Mouse (Mus musculus): ENCODE data around the gene Stk4. TPM values are rescaled to one million over a fixed set of nuclear protein-coding genes. Genes with fewer than 3 reads are reported as not detected.

Gene Stk4
- polyA plus RNA-seq, 1 experiment, result 150 TPM

DNA sequence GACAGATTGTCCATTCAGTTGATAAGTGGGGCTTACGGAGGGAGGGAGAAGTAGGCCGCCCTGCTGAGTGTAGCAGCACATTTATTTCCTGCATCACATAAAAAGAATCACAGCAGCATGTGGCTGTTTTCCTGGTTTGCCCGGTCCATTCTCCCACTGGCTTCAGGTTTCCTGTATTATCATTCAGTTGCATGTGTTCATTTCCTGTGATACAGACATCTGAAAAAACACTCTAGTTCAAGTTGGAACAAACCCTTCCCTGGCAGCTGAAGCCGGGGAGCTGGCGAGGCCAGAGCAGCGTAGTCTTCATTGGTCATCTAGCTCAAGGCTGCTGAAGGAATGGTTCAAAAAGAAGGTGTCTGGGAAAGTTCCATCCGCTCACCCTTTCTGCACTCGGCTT is 41.4 kb downstream of the Stk4 start:
- Histone ChIP-seq H3K27ac (ENCODE audit: insufficient read depth, low read depth, low read length) (no peak overlapping the region), H3K4me1 (ENCODE audit: control insufficient read depth, insufficient read depth, low read length) (no peaks in the 10 kb centered on the region), H3K4me3 (ENCODE audit: insufficient read depth, low read depth, low read length) (no peak overlapping the region)
- WGBS, result 81% methylated on average over 8 of the region's 8 CpGs
- TF ChIP-seq CTCF (IDR thresholded peaks at IDR 0.05; ENCODE audit: insufficient read depth, low read depth, low read length) (no peak), POLR2A (IDR thresholded peaks at IDR 0.05; ENCODE audit: insufficient read depth, low read depth, low read length) (no peak)

DNA sequence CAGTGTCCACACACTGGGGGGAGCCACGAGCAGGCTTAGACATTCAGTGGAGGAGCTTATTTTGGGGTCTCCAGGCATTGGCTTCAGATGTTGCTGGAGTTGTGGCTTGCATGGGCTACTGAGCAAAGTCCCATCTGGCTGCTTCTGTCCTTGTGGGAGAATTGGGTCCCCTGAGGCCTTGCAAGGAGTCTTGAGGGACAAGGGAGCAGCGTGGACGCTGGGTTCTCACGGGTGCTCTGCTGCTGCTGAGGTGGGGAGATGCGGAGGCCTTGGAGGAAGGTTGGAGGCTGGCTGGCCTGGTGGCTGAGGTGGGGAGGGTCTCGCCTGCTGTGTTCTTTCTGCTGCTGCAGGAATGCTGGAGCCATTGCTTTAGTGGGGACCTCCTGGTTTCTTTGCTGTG is 43.9 kb downstream of the Stk4 start:
- 96% methylated on average over 6 of the region's 6 CpGs for WGBS
- TF ChIP-seq CTCF (IDR thresholded peaks at IDR 0.05; ENCODE audit: insufficient read depth, low read depth, low read length) (no peak), POLR2A (IDR thresholded peaks at IDR 0.05; ENCODE audit: insufficient read depth, low read depth, low read length) (no peak)
- Histone ChIP-seq H3K4me1 (ENCODE audit: control insufficient read depth, insufficient read depth, low read length) (no peaks in the 10 kb centered on the region), H3K27ac (ENCODE audit: insufficient read depth, low read depth, low read length) (no peak overlapping the region), H3K4me3 (ENCODE audit: insufficient read depth, low read depth, low read length) (no peak overlapping the region)

DNA sequence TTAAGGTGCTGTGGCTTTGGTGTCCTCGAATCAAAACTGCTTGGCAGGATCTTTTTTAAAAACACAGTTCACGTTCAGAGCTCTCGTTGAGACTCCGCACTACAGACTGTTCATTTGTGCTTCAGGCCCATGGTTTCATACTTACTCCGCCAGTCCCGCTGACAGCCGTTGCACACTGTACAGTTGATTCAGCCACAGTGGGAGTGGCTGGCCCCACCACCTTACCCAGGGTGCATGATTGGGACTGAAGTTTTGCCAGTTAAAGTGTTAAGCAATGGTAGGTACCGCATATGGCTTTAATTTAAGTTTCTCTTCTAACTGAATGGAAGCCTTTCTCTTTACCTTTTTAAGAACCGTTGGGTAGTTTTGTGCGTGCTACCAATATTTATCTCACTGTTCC is 45.4 kb downstream of the Stk4 start:
- H3K4me1 ChIP-seq (ENCODE audit: control insufficient read depth, insufficient read depth, low read length), result no peaks in the 10 kb centered on the region
- 72% methylated on average over 10 of the region's 10 CpGs for WGBS
- TF ChIP-seq POLR2A (IDR thresholded peaks at IDR 0.05; ENCODE audit: insufficient read depth, low read depth, low read length), result no peak
- no peak for TF ChIP-seq CTCF (IDR thresholded peaks at IDR 0.05; ENCODE audit: insufficient read depth, low read depth, low read length)

DNA sequence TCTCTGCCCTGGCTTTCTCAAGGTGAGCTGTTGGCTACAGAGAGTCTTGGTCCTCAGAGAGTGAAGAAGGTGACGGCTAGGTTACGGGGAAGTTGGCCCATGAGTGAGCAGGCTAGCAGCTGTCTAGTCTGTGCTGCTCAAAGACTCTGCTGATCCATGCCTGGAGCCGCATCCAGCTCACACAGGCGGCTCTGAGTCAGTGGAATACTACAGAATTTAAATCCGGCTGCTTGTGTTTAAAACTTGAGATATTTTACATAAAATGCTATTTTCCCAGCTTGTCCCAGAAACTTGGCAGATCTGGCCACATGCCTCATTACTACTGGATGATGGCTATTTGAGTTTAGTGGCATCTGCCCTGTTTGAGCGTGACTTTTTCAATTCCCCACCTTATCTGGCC is 49.4 kb downstream of the Stk4 start:
- TF ChIP-seq CTCF (IDR thresholded peaks at IDR 0.05; ENCODE audit: insufficient read depth, low read depth, low read length) (no peak), POLR2A (IDR thresholded peaks at IDR 0.05; ENCODE audit: insufficient read depth, low read depth, low read length) (no peak)
- 95% methylated on average over 6 of the region's 6 CpGs for WGBS
- Histone ChIP-seq H3K4me1 (ENCODE audit: control insufficient read depth, insufficient read depth, low read length) (no peaks in the 10 kb centered on the region), H3K27ac (ENCODE audit: insufficient read depth, low read depth, low read length) (no peak overlapping the region), H3K4me3 (ENCODE audit: insufficient read depth, low read depth, low read length) (no peak overlapping the region)

More for the DNA sequence above, 45.4 kb downstream of the Stk4 start:
- Histone ChIP-seq H3K4me3 (ENCODE audit: insufficient read depth, low read depth, low read length) (no peak overlapping the region), H3K27ac (ENCODE audit: insufficient read depth, low read depth, low read length) (no peak overlapping the region)

DNA sequence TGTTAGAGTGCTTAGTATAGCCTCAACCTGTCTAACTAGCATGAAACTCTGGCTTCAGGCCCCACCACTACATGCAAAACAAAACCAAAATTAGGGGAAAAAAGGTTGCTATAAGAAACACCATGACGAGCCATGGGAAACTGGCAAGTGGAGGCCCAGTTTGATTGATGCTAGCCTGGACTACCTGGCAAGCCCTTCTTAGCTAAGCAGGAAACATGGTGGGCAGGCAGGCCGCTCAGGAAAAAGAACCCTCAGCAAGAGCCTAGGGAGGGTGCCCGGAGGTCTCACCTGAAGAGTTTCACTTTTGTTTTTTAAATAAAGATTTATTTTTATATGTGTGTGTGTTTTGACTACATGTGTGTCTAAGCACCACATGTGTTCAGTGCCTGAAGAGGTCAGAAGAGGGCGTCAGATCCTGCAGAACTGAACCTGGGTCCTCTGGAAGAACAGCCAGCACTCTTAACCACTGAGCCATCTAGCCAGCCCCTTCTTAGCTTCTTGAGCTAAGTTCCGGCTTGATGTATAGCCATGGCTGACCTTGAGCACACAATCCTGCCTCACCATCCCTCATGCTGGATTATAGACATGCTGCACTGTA is 53.1 kb downstream of the Stk4 start:
- H3K4me3 ChIP-seq (ENCODE audit: insufficient read depth, low read depth, low read length), result no peak overlapping the region
- no peak overlapping the region for H3K27ac ChIP-seq (ENCODE audit: insufficient read depth, low read depth, low read length)
- TF ChIP-seq CTCF (IDR thresholded peaks at IDR 0.05; ENCODE audit: insufficient read depth, low read depth, low read length) (no peak), POLR2A (IDR thresholded peaks at IDR 0.05; ENCODE audit: insufficient read depth, low read depth, low read length) (no peak)
- H3K4me1 ChIP-seq (ENCODE audit: control insufficient read depth, insufficient read depth, low read length), result peaks cover 4% of the 10 kb centered on the region
- 83% methylated on average over 5 of the region's 5 CpGs for WGBS

DNA sequence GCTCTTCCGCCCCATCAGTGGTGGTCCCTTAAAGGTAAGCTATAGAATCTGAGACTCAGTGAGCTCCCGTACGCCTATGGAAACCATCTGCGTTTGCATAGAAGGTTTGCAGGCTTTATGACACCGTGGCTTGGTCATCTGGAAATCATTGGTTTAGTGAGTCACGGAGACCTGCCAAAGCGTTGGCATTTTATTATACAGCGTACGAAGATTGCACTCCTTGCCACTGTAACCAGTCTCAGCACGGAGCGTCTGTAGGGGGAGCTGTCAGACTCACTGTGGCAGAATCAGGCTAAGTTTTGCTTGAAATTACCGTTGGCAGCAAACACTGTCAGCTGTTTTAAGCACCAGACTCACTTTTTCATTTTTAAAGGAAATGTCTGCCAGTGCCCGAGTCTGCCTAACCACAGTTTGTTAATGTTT is 56.4 kb downstream of the Stk4 start:
- Histone ChIP-seq H3K27ac (ENCODE audit: insufficient read depth, low read depth, low read length) (no peak overlapping the region), H3K4me1 (ENCODE audit: control insufficient read depth, insufficient read depth, low read length) (peaks cover 4% of the 10 kb centered on the region), H3K4me3 (ENCODE audit: insufficient read depth, low read depth, low read length) (no peak overlapping the region)
- 42% methylated on average over 13 of the region's 13 CpGs for WGBS
- TF ChIP-seq POLR2A (IDR thresholded peaks at IDR 0.05; ENCODE audit: insufficient read depth, low read depth, low read length) (no peak), CTCF (IDR thresholded peaks at IDR 0.05; ENCODE audit: insufficient read depth, low read depth, low read length) (peak; percentile 18; the same call in 1 of the 2 replicates)

DNA sequence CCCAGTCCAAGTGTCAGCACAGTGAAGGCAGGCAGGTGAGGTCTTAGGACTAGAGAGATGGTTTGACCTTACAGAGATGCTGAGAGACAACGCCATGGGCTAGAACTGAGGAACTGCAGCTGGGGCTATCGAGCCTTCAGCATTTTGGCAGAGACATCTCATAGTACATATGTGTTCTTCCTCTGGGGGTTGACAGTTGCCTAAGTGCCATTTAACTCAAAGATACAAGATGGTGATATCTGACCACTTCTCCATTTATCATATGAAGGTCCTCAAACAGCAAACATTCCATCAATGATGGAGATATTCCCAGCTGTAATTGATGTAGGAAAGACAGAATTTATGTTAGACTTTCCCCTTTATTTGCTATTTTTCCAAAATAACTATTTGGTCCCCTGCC is 57.2 kb downstream of the Stk4 start:
- no peak overlapping the region for H3K27ac ChIP-seq (ENCODE audit: insufficient read depth, low read depth, low read length)
- TF ChIP-seq POLR2A (IDR thresholded peaks at IDR 0.05; ENCODE audit: insufficient read depth, low read depth, low read length) (no peak), CTCF (IDR thresholded peaks at IDR 0.05; ENCODE audit: insufficient read depth, low read depth, low read length) (no peak)
- H3K4me3 ChIP-seq (ENCODE audit: insufficient read depth, low read depth, low read length), result no peak overlapping the region
- 96% methylated on average over 2 of the region's 2 CpGs for WGBS
- H3K4me1 ChIP-seq (ENCODE audit: control insufficient read depth, insufficient read depth, low read length), result peaks cover 4% of the 10 kb centered on the region

DNA sequence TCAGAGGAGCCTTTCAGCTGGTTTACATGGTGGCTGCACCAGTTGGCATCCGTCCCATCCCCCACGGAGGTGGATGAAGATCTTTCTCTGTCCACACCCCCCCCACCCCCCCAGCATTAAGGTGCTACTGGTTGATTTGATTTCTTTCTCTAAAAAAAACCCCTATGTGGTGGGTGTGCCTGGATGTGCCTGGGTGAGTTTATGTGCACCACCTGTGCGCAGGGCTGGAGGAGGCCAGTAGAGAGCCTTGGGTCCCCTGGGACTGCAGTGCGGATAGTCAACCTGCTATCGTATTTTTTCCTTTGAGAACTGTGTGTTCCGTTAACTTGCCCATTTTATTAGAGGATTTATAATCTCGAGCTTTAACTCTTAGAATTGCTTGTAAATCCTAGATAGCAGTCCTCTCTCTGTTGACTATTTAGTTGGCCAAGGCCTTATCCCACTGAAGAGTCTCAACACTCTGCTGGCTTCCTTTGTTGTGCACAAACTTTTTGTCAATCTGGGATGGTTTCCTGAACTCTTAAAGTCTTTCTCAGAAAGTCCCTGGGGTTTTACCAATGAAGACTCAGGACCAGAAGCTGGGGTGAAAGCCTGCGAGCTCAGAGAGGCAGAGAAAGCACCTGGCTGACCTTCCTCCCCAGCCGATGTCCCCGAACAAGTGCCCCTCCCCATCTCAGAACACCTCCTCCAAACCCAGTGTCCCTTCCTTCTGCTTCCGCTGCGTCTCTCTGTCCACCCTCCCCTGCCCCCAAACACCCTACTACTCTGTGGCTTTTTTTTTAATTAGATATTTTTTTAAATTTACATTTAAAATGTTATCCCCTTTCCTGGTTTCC is 58.7 kb downstream of the Stk4 start:
- H3K4me3 ChIP-seq (ENCODE audit: insufficient read depth, low read depth, low read length), result no peak overlapping the region
- H3K4me1 ChIP-seq (ENCODE audit: control insufficient read depth, insufficient read depth, low read length), result peaks cover 4% of the 10 kb centered on the region
- H3K27ac ChIP-seq (ENCODE audit: insufficient read depth, low read depth, low read length), result no peak overlapping the region
- WGBS, result 95% methylated on average over 12 of the region's 12 CpGs
- TF ChIP-seq CTCF (IDR thresholded peaks at IDR 0.05; ENCODE audit: insufficient read depth, low read depth, low read length) (no peak), POLR2A (IDR thresholded peaks at IDR 0.05; ENCODE audit: insufficient read depth, low read depth, low read length) (no peak)

DNA sequence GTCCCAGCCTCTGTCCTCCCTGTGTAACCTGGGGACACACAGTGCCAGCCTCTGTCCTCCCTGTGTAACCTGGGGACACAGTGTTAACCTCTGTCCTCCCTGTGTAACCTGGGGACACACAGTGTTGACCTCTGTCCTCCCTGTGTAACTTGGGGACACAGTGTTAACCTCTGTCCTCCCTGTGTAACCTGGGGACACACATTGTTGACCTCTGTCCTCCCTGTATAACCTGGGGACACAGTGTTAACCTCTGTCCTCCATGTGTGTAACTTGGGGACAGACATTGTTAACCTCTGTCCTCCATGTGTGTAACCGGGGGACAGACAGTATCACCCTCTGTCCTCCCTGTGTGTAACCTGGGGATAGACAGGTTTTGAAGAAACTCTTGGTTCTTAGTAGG is 61.5 kb downstream of the Stk4 start:
- peaks cover under 1% of the 10 kb centered on the region; the same call in 1 of the 2 replicates for H3K4me1 ChIP-seq (ENCODE audit: control insufficient read depth, insufficient read depth, low read length)

More for the DNA sequence above, 61.5 kb downstream of the Stk4 start:
- TF ChIP-seq POLR2A (IDR thresholded peaks at IDR 0.05; ENCODE audit: insufficient read depth, low read depth, low read length) (no peak), CTCF (IDR thresholded peaks at IDR 0.05; ENCODE audit: insufficient read depth, low read depth, low read length) (no peak)
- WGBS, result 89% methylated on average over 1 of the region's 1 CpGs
- Histone ChIP-seq H3K4me3 (ENCODE audit: insufficient read depth, low read depth, low read length) (no peak overlapping the region), H3K27ac (ENCODE audit: insufficient read depth, low read depth, low read length) (no peak overlapping the region)

Data from olfactory bulb, adult 2 months (tissue).